Mouse (Mus musculus) thymus, adult 2 months (tissue): ENCODE results near the gene Stxbp1.

ENCODE experiments used
- CTCF ChIP-seq: fragments of 200-500 bp; IDR thresholded peaks from 2 replicates; pipeline ENCODE4 v1.5.1; 2012; ENCODE audit warnings: mild to moderate bottlenecking, control low read depth, low read length, moderate library complexity, borderline replicate concordance; ENCODE audit not compliant: control insufficient read depth, poor library complexity, insufficient read depth; ENCODE audit errors: extremely low read depth
- POLR2A ChIP-seq: fragments of 200-500 bp; IDR thresholded peaks from 2 replicates; pipeline ENCODE4 v1.6.1; 2012; ENCODE audit warnings: mild to moderate bottlenecking, low read length, control low read depth, moderate library complexity; ENCODE audit not compliant: control insufficient read depth, poor library complexity, insufficient read depth; ENCODE audit errors: extremely low read depth

DNA sequence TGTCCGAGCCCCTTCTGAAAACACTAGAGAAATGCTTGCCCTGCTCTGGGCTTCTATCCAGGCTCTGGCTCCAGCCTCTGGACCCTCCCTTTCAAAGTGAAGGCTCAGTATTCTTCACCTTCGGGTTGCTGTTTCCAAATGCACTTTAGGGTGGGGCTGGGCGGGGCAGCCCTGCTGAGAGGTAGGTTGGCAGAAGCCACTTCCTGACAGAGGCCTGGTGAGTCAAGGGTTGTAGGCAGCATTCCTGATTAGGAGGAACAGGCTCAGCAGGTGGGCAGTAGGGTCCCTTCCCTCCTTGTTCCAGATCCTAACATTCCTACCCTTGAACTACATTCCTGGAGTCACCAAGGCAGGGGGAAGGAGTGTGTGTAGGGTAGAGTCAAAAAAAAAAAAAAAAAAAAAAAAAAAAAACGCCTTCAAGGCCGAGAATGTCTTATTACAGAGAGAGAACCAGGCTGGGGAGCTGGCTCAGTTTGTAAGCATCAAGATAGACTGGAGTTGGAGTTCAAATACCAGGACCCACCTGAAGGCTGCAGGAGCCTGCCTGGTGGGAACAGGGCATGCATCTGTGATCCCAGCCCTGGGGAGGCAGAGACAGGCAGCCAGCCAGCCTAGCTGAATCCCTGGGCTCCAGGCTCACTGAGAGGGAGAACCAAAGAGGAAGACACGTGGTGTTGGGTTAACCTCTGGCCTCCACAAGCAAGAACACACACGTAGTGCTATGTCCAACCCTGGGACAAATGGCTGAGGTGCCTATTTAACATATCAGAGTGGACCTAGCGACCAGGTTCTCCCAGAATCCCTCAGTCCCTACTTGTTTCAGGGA lies 23.4 kb upstream of the Stxbp1 start:
- TF ChIP-seq POLR2A (no peak), CTCF (no peak)
